Mouse (Mus musculus) heart, adult 8-10 months (tissue): ENCODE measurements around the gene Kif2c. TPM values are rescaled to one million over a fixed set of nuclear protein-coding genes. Genes with fewer than 3 reads are reported as not detected.
"Not testable (repeated sequence)": the region's sequence is repeated elsewhere in the genome, so short reads cannot be mapped to it uniquely, and the experiment has no call there.

Source experiments
- DNase-seq: peaks from one replicate; pipeline ENCODE4 v3.0.0; 2022; ENCODE audit warnings: low spot score
- total RNA-seq, 4 experiments: library from RNA; stranded (reverse); gene quantifications; 2 replicates each; pipeline ENCODE4 v1.2.4; 2022

The Kif2c gene
- total RNA-seq, 4 experiments from 2014 or later = 0.32 to 0.53 TPM; not detected in 2

DNA sequence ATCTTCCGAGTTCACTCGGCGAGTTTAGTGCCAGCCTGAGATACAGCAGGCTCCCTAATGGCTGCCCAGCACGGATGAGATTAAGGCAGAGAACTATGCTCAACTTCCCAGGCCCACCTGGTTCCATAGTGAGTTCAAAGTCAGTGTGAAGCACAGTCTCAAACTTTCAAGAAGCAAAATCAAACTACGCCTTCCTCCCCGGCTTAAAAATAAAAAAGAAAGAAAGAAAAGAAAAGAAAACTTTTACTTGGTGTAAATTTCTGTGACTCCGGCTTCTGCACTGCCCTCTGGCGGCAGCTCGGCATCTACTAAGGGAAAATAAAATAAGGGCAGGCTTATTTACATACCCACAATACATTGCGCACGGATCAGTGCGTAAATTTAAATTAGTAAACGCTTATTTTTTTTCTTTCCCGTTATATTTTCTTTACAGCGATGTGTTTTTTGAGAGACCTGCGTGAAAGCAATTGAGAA, 7.0 kb upstream of the Kif2c start:
- DNase-seq = peak; percentile 89

- DNase-seq = no peak
Measured at GRCm38 (mm10) chr4:117188969-117189368, 6.5 kb upstream of the Kif2c start.

DNA sequence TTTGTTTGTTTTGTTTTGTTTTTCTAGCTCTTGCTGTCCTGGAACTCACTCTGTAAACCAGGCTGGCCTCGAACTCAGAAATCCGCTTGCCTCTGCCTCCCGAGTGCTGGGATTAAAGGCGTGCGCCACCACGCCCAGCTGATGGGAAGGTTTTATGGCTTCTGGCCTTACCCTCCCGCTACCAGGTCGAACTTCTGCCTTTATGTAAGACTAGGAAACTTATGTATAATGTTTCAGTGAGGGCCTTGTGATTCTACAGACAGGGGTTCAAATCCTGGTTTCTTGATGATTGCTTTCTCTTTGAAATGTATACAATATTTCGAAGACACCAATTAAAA, 289 bp upstream of the Kif2c start:
- DNase-seq = not testable (repeated sequence)

GRCm38 (mm10) chr4:117169936-117170335, 12.5 kb downstream of the Kif2c start:
- no peak for DNase-seq

DNA sequence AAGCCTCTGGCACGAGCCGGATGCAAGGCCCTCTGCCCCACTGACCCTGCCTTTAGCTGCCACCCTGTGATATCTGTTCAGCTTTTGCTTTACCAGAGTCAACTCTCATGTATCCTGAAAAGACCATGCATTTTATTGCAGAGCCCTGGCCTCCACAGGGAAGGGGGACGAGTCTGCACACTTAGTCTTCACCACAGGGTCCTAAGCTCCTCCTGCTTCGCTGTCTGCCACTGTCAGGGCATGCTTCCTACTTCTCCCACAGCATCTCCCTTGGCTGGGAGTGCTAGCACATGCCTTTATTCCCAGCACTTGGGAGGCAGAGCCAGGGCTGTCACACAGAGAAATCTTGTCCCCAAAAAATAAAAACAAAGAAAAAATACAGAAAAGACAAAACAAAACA, 21.3 kb downstream of the Kif2c start:
- no peak for DNase-seq

DNA sequence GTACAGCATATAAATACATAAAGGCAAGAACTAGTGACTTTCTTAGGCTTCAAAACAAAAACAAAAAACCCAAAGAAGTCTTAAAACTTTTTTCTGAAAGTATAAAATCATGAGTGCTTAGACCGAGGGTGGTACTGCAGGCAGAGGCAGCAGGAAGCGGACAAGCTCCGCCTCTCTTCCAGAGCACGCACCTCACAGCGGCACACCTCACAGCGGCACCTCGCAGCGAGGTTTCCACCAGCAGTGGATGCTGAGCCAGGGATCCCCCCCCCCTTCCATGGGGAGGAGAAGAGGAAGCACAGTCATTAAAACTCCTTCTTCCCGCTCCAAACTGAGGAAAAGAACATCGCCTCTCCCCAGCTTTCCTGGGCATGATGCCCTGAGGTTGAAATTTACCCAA, 22.8 kb downstream of the Kif2c start:
- DNase-seq = no peak

GRCm38 (mm10) chr4:117156372-117156771, 26.1 kb downstream of the Kif2c start:
- DNase-seq = no peak

DNA sequence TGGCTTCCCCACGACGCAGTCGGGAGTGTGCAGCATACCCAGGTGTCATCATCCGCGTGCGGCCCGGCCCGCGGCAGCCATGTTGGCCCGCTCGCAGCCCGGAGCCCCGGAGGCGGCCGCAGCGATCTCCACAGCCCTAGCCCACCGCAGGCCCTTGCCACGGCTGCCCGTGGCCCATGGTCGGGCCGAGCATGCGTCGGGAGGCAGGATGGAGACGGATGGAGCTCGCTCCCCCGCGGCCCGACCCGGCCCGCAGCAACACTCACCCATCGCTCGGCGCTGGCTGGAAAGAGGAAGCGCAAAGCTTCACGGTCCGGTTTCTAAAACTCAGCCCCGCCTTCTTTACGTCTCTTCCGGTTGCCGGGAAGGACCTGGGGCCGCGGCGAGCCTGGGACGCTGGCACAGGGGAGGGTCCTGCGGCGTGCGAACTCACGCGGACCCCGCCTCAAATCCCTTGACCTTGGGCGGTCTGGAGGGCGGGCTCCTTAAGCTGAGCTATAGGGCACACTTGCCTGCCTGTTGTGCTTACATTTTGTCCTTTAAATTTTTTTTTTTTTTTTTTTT, 26.6 kb downstream of the Kif2c start, which contains the start of gene Rps8:
Gene Rps8, minus strand, starts transcription at position 452 of the 564 bp plus-strand sequence.
- peak; percentile 88 for DNase-seq

GRCm38 (mm10) chr4:117155020-117155791, 27.2 kb downstream of the Kif2c start:
- DNase-seq = no peak

GRCm38 (mm10) chr4:117152714-117153113, 29.7 kb downstream of the Kif2c start:
- no peak for DNase-seq

- no peak for DNase-seq
Measured at GRCm38 (mm10) chr4:117151416-117151815, 31.0 kb downstream of the Kif2c start.

- no peak for DNase-seq
Measured at GRCm38 (mm10) chr4:117150212-117150733, 32.2 kb downstream of the Kif2c start.

GRCm38 (mm10) chr4:117149291-117150211, 32.9 kb downstream of the Kif2c start:
- no peak for DNase-seq

- no peak for DNase-seq
Measured at GRCm38 (mm10) chr4:117148815-117149214, 33.6 kb downstream of the Kif2c start.

GRCm38 (mm10) chr4:117148047-117148713, 34.3 kb downstream of the Kif2c start:
- no peak for DNase-seq

- DNase-seq = peak; percentile 71
Measured at GRCm38 (mm10) chr4:117146176-117146575, 36.3 kb downstream of the Kif2c start.

DNA sequence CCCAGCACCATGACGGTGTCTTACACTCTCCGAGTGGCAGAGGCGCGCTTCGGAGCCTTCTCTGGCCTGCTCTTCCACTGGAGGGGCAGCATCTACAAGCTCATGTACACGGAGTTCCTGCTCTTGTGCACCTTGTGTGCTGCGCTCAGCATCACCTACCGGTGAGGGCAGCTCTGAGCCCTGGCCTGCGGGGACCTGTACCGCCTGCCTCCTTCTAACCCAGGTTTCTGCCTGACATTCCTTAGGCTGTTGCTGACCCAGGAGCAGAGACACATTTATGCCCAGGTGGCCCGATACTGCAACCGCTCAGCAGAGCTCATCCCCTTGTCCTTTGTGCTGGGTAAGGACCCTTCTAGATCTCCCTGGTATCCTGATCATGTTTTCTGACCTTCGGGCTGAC, 37.2 kb downstream of the Kif2c start:
- no peak for DNase-seq

GRCm38 (mm10) chr4:117143023-117143422, 39.4 kb downstream of the Kif2c start:
- no peak for DNase-seq

GRCm38 (mm10) chr4:117140613-117141012, 41.8 kb downstream of the Kif2c start:
- no peak for DNase-seq

- DNase-seq = peak; percentile 58
Measured at GRCm38 (mm10) chr4:117139217-117139612, 43.2 kb downstream of the Kif2c start.
